Mouse (Mus musculus): ENCODE results near the gene Bpifa2.

- TF ChIP-seq CTCF (IDR thresholded peaks at IDR 0.05; ENCODE audit: low read depth, low read length) (no peak), GATA2 (IDR thresholded peaks at IDR 0.05; ENCODE audit: borderline replicate concordance, low read depth, low read length) (no peak), GATA1 (IDR thresholded peaks at IDR 0.05; ENCODE audit: borderline replicate concordance, low read length) (no peak), TAL1 (conservative IDR thresholded peaks at IDR 0.05; ENCODE audit: low read depth, low read length) (no peak), POLR2AphosphoS5 (IDR thresholded peaks at IDR 0.05; ENCODE audit: insufficient replicate concordance, low read depth, low read length) (no peak)
These were observed 684 bp upstream of the Bpifa2 start for GRCm38 (mm10) chr2:154007381-154007780.
